Mouse (Mus musculus) hindbrain, embryonic 14.5 days (tissue): Measurements from ENCODE around the gene Depdc5. TPM values are rescaled to one million over a fixed set of nuclear protein-coding genes. Genes with fewer than 3 reads are reported as not detected.
A peak's percentile ranks its signal among the peaks of the same experiment; 100 is the strongest.

Experiments used
- ATAC-seq: fragments of 200-750 bp; cut with Nextera tagmentation; 2 replicates; pipeline ENCODE4 v1.8.0; 2017; ENCODE audit warnings: moderate number of reproducible peaks, mild to moderate bottlenecking, moderate TSS enrichment, moderate library complexity; ENCODE audit not compliant: low FRiP score
- DNase-seq: peaks from one replicate; pipeline ENCODE4 v3.0.0-alpha.2; 2015; ENCODE audit warnings: low spot score
- H3K27ac ChIP-seq: fragments of 300-500 bp; sonication (generic); 2 replicates; pipeline ENCODE4 v1.5.1; 2014; ENCODE audit warnings: mild to moderate bottlenecking, moderate library complexity
- H3K27me3 ChIP-seq: fragments of 300-500 bp; sonication (generic); 2 replicates; pipeline ENCODE4 v1.6.1; 2014; ENCODE audit warnings: mild to moderate bottlenecking, low read length, mixed read lengths; ENCODE audit not compliant: control insufficient read depth, insufficient read depth
- H3K36me3 ChIP-seq: fragments of 300-500 bp; sonication (generic); replicated peaks from 2 replicates; pipeline ENCODE4 v1.6.1; 2014; ENCODE audit not compliant: control insufficient read depth, insufficient read depth
- H3K4me1 ChIP-seq: fragments of 300-500 bp; sonication (generic); replicated peaks from 2 replicates; pipeline ENCODE4 v1.6.1; 2014; ENCODE audit warnings: antibody characterized with exemption, low read length, mixed read lengths; ENCODE audit not compliant: control insufficient read depth, insufficient read depth
- H3K4me2 ChIP-seq: fragments of 300-500 bp; sonication (generic); replicated peaks from 2 replicates; pipeline ENCODE4 v1.6.1; 2014; ENCODE audit warnings: mild to moderate bottlenecking, moderate library complexity
- H3K4me3 ChIP-seq: fragments of 300-500 bp; sonication (generic); replicated peaks from 2 replicates; pipeline ENCODE4 v1.5.1; 2014; ENCODE audit warnings: mild to moderate bottlenecking, low read length
- H3K9ac ChIP-seq: fragments of 300-500 bp; sonication (generic); 2 replicates; pipeline ENCODE4 v1.6.1; 2014
- H3K9me3 ChIP-seq: fragments of 300-500 bp; sonication (generic); 2 replicates; pipeline ENCODE4 v1.6.1; 2016; ENCODE audit warnings: low read length; ENCODE audit not compliant: control insufficient read depth
- WGBS: fragments of 180-500 bp; shearing (Covaris S2); extraction: QIAGEN DNeasy Blood & Tissue Kit; methylation state at CpG from one replicate; pipeline ENCODE4 v1.1.7; 2014; 5-methylcytosine and 5-hydroxymethylcytosine counted together
- polyA plus RNA-seq: library from polyadenylated mRNA; unstranded; fragments of >200 nt; fragmentation: Nextera tagmentation; extraction: Ambion mirVana; gene quantifications from 2 replicates; pipeline ENCODE4 v1.2.1, GENCODE M21; 2014

The Depdc5 gene
- polyA plus RNA-seq, 1 experiment from 2014 or later, result 27.7 TPM

DNA sequence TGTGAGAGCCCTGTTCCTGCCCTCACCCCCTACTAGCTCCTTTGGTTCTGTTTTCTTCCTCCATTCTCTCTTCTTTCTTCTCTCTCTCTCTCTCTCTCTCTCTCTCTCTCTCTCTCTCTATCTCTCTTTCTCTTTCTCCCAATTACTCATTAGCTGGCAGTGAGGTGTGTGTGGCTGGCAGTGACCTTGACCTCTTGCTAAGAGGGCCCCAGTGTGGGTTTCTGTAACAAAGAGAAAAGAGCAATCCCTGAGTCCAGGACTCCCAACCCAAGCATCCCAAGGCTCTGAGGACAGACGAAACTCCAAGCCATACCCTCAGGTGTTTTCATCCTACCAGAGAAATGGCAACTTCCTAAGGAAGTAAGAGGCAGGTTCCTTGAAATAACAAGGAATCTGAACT lies 150.6 kb downstream of the Depdc5 start:
- H3K27ac ChIP-seq, result no peak overlapping the region
- WGBS, result 84% methylated on average over 1 of the region's 1 CpGs

DNA sequence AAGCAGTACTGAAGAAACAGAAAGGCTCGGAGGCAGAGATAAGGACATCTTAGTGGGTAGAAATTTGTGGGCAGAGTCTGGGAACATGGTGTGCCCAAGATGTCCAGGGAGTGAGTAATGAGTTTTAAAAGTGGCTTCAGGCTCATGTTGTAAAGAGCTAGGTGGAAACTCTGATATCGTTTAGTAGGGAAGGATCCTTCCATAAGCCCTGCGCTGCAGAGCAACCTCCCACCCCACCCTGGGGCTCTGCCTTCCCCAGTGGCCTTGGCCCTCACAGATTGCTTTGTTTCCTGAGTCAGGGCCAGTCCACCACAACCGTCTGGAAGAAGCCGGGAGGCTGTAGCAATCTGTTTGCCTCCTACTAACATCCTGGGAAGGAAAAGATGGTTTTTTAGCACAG lies 152.1 kb downstream of the Depdc5 start:
- ATAC-seq (no peak), DNase-seq (no peak)
- Histone ChIP-seq H3K4me2 (no peak overlapping the region), H3K36me3 (no peaks in the 10 kb centered on the region), H3K9me3 (no peaks in the 10 kb centered on the region), H3K27ac (no peak overlapping the region), H3K9ac (no peak overlapping the region), H3K4me1 (peaks cover 25% of the 10 kb centered on the region), H3K4me3 (no peak overlapping the region), H3K27me3 (no peaks in the 10 kb centered on the region)
- 74% methylated on average over 5 of the region's 5 CpGs for WGBS

More for the DNA sequence above, 150.6 kb downstream of the Depdc5 start:
- H3K27me3 ChIP-seq, result no peaks in the 10 kb centered on the region
- no peak overlapping the region for H3K4me2 ChIP-seq
- no peak overlapping the region for H3K4me3 ChIP-seq
- ATAC-seq, result no peak
- DNase-seq, result no peak
- H3K4me1 ChIP-seq, result peaks cover 29% of the 10 kb centered on the region
- no peaks in the 10 kb centered on the region for H3K36me3 ChIP-seq
- no peaks in the 10 kb centered on the region for H3K9me3 ChIP-seq
- no peak overlapping the region for H3K9ac ChIP-seq

DNA sequence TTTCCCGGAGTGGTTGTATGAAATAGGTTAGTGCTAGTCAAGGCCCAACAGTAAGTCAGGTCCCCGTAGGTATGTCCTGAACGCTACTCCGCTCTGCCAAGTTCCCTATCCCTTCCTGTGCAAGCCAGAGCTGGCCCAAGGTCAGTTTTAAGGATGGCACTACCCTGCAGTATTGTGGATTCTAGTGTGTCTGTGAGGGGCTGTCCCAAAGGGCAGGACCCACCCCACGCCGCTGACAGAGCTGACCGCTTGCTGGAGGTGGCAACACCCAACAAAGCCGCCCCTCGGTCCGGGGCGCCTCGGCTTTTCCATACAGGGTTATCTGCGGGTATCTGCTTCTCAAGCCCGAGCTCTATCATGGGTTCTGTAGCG lies 154.7 kb downstream of the Depdc5 start:
- Histone ChIP-seq H3K4me1 (peaks cover 32% of the 10 kb centered on the region), H3K9ac (peak overlapping the region; percentile 96), H3K27ac (peak overlapping the region; percentile 99), H3K36me3 (0 out of 2 replicates have a peak, but pooled peaks cover 3% of the 10 kb centered on the region), H3K4me2 (peak overlapping the region; percentile 87), H3K27me3 (no peaks in the 10 kb centered on the region), H3K9me3 (no peaks in the 10 kb centered on the region), H3K4me3 (peak overlapping the region; percentile 85)
- DNase-seq (peak; percentile 50), ATAC-seq (peak; percentile 61; the same call in 1 of the 2 replicates)
- 3% methylated on average over 15 of the region's 15 CpGs for WGBS

GRCm38 (mm10) chr5:33018561-33019425 lies 155.3 kb downstream of the Depdc5 start, which contains the start of gene Ywhah:
Gene Ywhah, plus strand, starts transcription at chr5:33018816.
- WGBS, result under 1% methylated on average over 86 of the region's 121 CpGs
- Histone ChIP-seq H3K9me3 (no peaks in the 10 kb centered on the region), H3K4me2 (peak within 1 kb of the TSS; percentile 87), H3K4me3 (peak within 1 kb of the TSS; percentile 85), H3K27me3 (no peaks in the 10 kb centered on the region), H3K36me3 (peaks cover 8% of the 10 kb centered on the region), H3K4me1 (peaks cover 38% of the 10 kb centered on the region), H3K27ac (peak within 1 kb of the TSS; percentile 99), H3K9ac (peak within 1 kb of the TSS; percentile 96)
- ATAC-seq (peak; percentile 96), DNase-seq (peak; percentile 100)

GRCm38 (mm10) chr5:33019426-33019821 lies 155.9 kb downstream of the Depdc5 start:
- H3K9me3 ChIP-seq, result no peaks in the 10 kb centered on the region
- DNase-seq (no peak), ATAC-seq (no peak)
- no peaks in the 10 kb centered on the region for H3K27me3 ChIP-seq
- H3K9ac ChIP-seq, result peak overlapping the region; percentile 96
- under 1% methylated on average over 12 of the region's 12 CpGs for WGBS
- H3K36me3 ChIP-seq, result peaks cover 14% of the 10 kb centered on the region
- peak overlapping the region; percentile 99 for H3K27ac ChIP-seq
- peak overlapping the region; percentile 85 for H3K4me3 ChIP-seq
- H3K4me2 ChIP-seq, result peak overlapping the region; percentile 87
- H3K4me1 ChIP-seq, result peaks cover 44% of the 10 kb centered on the region

GRCm38 (mm10) chr5:33021622-33022021 lies 158.1 kb downstream of the Depdc5 start:
- Histone ChIP-seq H3K4me1 (peaks cover 45% of the 10 kb centered on the region), H3K27me3 (no peaks in the 10 kb centered on the region), H3K4me2 (peak overlapping the region; percentile 87), H3K9ac (no peak overlapping the region), H3K27ac (no peak overlapping the region), H3K9me3 (no peaks in the 10 kb centered on the region), H3K36me3 (peaks cover 36% of the 10 kb centered on the region), H3K4me3 (no peak overlapping the region)
- 90% methylated on average over 2 of the region's 2 CpGs for WGBS
- ATAC-seq (no peak), DNase-seq (no peak)

- no peak overlapping the region for H3K4me2 ChIP-seq
- peaks cover 45% of the 10 kb centered on the region for H3K36me3 ChIP-seq
- no peak overlapping the region for H3K27ac ChIP-seq
- no peak for DNase-seq
- no peaks in the 10 kb centered on the region for H3K27me3 ChIP-seq
- H3K9me3 ChIP-seq, result no peaks in the 10 kb centered on the region
- H3K4me1 ChIP-seq, result peaks cover 35% of the 10 kb centered on the region
- 93% methylated on average over 4 of the region's 4 CpGs for WGBS
- ATAC-seq, result no peak
- H3K4me3 ChIP-seq, result no peak overlapping the region
- no peak overlapping the region for H3K9ac ChIP-seq
Measured at GRCm38 (mm10) chr5:33023337-33023736, 159.8 kb downstream of the Depdc5 start.

DNA sequence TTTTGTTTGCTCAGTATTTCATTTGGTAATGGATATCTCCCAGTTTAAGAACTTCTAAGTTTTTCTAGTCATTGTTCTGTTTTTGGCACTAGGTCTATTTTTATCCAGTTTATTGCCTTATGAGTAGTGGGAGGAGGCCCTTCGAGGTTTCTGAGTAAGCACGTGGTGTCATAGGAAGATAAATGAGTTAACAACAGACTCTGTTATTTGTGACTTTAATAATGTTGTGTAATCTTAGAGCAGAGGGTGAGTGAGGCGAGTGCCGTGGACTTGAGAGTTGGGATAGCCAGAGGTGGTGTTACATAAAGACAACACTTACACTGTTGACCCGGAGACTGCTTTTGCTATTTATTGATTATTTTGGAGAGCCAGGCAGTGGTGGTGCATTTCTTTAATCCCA lies 161.0 kb downstream of the Depdc5 start:
- Histone ChIP-seq H3K4me1 (peaks cover 35% of the 10 kb centered on the region), H3K27me3 (no peaks in the 10 kb centered on the region), H3K9ac (no peak overlapping the region), H3K4me2 (no peak overlapping the region), H3K36me3 (peaks cover 50% of the 10 kb centered on the region), H3K4me3 (no peak overlapping the region), H3K9me3 (no peaks in the 10 kb centered on the region), H3K27ac (no peak overlapping the region)
- no peak for DNase-seq
- 78% methylated on average over 5 of the region's 5 CpGs for WGBS
- no peak for ATAC-seq

GRCm38 (mm10) chr5:33028656-33029055 lies 165.2 kb downstream of the Depdc5 start:
- 69% methylated on average over 2 of the region's 2 CpGs for WGBS
- Histone ChIP-seq H3K27ac (no peak overlapping the region), H3K4me1 (peaks cover 33% of the 10 kb centered on the region)

More at GRCm38 (mm10) chr5:33028656-33029055, 165.2 kb downstream of the Depdc5 start:
- H3K4me2 ChIP-seq, result no peak overlapping the region
- peaks cover 43% of the 10 kb centered on the region for H3K36me3 ChIP-seq
- DNase-seq (no peak), ATAC-seq (no peak)
- H3K4me3 ChIP-seq, result no peak overlapping the region
- no peaks in the 10 kb centered on the region for H3K9me3 ChIP-seq
- H3K9ac ChIP-seq, result no peak overlapping the region
- H3K27me3 ChIP-seq, result no peaks in the 10 kb centered on the region
